Mouse (Mus musculus) kidney, postnatal 4 days (tissue): ENCODE results near the gene Bloc1s1.

Experiments used
- DNase-seq, 2 experiments: peaks; one replicate each; pipeline ENCODE4 v3.0.0; 2021; ENCODE audit warnings: mixed read lengths in 2 of 2

Bloc1s1 gene

DNA sequence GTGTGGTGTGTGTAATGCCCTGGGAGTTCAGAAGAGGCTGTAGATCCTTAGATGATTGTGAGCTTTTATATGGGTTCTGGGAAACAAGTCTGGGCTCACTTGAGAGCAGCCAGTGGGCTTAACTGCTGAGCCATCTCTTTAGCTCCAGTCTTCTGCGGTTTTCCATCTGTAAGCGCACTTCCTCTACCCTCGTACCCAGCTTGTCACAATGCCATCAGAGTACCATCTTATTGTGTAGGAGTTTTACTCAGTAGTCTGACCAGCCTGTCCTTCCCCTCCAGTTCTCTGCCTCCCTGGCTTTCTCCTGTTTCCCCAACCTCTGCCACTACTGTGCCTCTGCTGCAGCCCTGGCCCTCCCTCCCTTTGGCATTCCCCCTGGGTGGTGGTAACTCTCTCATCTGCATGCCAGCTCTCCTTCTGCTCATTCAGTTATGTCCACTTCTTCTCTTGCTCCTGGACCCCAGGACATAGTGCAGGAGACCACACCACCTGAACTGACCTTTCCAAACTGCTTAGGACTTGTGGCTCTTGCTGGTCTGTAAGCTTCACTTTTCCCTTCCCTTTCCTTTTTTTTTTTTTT, 21.3 kb downstream of the Bloc1s1 start:
- DNase-seq: peak in 1 of 2 experiments; percentile 56

DNA sequence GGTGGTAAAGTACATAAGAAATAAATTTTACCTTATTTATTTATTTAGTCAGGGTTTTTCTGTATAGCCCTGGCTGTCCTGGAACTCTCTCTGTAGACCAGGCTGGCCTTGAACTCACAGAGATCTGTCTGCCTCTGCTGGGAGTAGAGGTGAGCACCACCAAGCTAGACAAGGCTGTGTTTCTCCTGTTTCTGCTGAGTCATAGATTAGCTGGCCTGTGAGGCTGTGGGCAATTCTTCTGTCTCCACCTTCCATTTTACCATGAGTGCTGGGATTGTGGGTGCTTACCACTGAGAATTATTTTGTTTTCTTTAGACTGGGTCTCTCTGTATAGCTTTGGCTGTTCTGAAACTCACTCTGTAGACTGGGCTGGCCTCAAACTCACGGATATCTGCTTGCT, 22.4 kb downstream of the Bloc1s1 start:
- no peak for DNase-seq

DNA sequence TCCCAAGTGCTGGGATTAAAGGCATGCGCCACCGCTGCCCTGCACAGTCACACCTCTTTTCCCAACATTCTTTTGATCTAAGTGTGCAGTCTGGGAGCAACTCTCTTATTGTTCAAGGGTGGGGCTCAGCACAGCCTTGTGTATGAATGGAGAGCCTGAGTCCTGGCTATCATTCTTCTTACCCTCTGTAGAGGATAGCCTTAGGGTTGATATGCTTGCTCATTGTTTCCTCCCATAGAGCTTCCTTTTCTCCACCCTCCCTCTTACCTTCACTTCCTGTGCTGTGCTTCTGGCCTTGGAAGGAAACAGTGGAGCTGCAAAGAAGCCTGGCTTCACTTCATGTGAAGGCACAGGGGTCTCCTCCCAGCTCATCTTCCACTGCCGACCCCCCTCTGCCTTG, 23.1 kb downstream of the Bloc1s1 start, which contains the start of gene Cd63:
Gene Cd63 (plus strand): TSS at position 292 of the 400 bp plus-strand sequence.
- no peak for DNase-seq

DNA sequence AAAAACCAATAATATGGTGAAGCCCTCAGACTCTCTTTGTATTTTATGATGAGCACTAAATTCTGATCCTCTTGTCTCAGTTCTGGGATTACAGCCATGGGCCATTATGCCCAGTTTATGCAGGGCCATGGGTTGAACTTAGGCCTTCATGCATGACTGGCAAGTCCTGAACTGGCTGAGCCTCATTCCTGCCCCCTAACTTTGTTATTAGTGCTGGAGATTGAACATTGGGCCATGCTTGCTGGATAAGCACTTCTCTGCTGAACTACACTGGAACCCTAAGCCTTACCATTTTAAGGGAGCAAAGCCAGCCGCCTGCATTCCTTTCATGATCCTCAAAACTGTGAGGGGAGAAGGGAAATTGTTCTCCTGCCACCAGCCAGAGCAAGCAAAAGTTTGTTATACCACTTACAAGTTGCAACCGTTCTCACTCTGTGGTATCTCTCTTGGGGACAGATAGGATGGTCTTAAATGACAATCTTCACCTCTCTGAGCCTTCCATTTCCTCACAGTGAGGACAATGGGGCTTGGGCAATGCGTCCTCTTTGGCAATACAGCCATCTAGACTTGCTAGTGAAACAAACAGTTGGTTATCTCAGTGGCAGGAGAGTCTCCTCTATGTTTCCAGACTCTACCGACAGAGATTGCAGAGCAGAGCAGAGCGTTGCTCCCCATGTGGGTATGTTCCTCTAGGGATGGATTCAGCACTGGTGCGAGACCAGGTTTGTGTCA, 23.9 kb downstream of the Bloc1s1 start:
- DNase-seq: peak in 1 of 2 experiments; percentile 49

DNA sequence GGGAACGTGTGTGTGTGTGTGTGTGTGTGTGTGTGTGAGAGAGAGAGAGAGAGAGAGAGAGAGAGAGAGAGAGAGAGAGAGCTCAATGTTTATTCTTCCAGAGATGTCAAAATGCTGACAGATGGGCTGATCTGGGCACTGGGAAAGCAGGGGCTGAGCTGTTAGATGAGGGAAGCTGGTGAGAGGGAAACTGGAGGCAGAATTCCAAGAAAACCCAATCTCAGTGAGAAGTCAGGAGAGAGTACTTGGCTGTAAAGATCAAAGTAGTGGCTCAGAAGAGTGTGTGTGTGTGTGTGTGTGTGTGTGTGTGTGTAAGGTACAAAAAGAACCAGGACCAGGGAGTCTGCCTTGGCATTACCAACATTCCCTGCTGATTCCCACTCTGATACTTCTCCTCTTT, 26.3 kb downstream of the Bloc1s1 start:
- no peak for DNase-seq

DNA sequence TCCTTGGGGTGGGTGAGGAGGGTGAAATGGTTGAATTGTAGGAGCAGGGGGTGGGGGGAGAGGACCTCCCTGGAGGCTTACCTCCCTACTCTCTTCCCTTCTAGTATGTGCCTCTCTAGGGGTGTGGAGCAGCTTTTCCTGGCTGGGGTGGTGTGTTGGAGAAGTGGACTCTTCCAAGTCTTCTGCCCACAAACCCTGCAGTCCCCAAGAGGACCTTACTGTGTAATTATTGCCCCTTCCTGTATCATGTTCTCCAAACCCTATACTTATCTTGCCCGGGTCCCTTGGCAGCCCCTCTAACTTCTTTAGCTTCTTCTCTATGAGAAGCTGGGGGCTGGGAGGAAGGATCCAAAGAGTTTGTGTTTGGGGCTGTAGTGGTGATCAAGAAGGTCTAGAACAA, 27.0 kb downstream of the Bloc1s1 start:
- no peak for DNase-seq

DNA sequence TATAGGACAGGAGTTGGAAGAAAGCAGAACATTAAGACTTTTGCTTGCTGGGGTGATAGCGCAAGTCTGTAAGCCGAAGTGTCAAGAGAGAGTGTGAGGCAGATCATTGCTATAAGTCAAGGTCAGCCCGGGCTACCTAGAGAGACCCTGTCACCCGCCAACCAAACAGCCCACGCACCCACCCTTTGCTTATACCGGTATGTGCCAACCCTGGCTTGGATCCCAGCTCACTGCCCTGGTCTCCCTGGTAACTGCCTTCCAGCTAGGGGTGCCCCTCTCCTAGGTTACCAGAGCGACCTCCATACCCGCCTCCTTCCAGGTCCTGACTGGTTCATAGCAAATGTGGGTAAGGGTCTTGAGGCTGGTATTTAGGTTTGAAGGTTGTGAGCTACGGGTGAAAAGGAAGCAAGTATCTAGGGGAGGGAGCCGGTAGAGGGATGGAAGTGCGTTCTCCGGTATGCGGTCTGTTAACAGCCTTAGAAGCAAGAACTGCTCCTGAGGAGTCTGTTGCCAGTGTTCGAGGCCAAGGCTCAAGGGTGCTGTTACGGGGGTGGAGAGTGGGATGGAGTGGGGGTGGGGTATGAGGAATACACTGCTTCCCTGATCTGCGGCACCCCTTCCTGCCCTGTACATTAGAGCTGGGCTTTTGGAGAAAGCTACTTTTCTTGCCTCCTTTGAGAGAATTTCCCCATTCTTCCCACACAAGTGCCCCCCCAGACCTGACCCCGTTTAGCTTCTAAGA, 27.7 kb downstream of the Bloc1s1 start:
- DNase-seq: peak; percentile 49 to 69

DNA sequence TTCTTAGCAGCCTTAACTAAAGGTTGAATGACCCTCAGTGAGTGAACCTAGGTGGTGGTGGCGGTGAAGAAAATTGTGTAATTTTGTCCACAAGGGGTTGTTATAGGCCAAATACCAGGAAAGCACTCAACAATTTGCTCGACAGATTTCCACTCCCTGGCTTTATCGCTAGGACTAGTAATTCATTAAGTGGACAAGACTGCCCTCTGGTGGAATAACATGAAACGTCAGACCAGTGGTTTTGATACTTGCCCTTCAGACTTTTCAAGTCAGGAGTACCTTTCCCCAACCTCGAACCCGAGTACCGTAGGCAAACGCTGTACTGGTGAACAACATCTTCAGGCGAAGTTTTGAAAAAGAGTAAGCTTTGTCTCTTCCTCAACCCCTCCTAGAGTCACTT, 28.4 kb downstream of the Bloc1s1 start:
- DNase-seq: peak; percentile 66 to 80

DNA sequence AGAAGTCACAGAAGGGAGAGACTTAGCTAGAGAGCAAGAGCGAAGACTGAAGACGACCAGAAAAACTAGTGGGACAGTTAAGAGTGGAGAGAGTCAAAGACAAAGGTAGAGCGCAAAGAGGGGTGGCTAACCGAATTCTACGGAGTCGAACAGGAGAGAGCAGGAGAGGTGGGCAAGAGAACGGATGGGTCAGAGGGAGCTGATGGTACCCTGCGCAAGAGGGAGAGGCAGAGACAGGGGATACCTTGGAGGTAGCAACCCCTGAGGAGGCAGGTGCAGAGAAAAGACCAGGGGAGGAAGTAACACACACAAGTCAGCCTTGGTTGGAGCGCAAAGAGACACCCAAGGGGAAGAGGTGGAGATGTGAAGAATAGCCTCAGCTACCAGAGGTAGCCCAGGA, 31.6 kb downstream of the Bloc1s1 start:
- DNase-seq: no peak

DNA sequence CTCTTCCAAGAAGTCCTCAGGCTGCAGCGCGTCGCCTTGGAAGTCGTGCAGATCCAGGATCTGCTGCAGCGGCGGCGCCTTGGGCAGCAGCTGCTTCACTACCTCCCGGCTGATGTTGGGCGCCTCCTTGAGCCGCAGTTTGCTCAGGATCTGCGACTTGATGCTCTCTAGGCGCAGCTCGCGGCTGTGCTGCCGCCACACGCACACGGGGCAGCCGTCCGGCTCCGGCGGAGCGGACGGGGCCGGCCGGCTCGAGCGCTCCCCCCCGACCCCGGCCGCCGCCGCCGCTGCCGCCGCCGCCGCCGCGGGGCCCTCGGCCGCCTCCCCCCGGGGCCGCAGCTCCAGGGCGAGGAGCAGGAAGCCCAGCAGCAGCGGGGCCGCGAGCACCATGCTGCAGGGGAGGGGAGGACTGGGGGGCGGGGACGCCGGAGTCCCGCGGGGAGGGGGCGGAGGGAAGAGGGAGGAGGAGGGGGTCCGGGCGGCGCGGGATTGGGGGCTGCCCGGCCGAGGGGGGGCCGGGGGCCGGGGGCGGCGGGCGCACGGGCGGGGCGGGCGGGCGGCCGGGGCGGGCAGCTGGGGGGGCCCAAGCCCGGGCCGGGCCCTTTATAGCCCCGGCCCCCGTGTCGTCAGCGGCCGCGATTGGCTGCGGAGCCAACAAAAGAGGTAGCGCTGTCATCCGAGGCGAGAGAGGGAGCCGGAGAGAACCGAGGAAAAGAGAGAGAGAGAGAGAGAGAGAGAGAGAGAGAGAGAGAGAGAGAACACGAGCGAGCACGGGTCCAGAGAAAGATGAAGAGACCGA, 32.3 kb downstream of the Bloc1s1 start, which contains the start of gene Gdf11:
Gene Gdf11 (minus strand): TSS at position 423 of the 799 bp plus-strand sequence.
- DNase-seq: peak; percentile 78 to 84

DNA sequence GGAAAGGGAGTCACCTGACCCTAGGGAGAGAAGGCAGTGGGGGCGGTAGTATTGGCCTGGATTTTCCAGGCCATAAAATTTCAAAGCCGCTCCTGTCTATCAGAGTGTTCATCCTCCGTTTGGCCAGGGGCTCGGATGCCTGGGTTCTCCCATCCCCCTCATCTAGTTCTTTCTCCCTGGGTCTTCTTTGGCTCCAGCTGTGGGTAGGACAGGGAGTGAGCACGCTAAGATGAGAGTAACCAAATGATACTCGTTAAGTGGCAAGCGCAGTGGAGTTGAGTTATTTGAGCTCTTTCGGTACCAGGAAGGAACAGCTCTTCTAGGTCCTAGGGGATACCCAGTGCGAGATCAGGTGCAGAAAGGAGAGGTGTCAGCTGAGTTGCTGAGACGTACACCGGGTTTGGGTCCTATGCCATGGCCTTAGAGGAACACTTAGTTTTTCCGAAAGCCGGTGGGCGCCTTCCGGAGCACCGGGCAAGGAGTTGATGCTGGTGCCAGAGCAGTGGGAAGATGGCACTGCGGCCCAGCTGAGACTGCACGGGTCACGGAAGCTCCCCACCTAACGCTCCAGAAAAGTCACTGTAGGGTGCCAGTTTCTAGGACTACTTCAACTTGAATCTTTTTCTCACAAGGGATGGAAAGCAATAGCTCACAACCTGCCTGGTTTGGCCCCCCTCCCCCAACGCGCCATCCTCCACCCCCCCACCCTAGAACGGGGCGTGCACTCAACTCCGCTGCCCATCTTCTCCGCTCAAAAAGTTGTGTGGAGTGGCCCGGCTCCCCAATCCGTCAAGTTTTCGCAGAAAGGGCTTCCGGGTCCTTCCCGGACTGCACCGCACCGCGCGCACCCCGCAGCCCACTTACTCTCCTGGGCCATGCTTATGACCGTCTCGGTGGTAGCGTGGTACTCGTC, 33.2 kb downstream of the Bloc1s1 start:
- DNase-seq: peak in 1 of 2 experiments; percentile 31

DNA sequence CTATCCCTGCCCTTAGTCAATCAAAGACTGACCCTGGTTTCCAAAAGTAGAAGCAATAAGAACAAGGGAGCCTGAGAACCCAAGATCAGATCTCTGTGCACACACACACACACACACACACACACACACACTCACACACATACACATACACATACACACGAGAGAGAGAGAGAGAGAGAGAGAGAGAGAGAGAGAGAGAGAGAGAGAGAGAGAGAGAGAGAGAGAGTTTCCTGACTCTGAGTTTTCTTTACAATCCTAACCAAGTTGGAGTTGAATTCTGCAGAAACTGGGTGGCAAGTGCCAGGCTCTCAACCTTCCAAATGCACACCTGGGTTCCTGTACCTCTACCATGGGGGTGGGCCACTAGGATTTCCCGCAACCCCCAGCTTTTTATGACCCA, 34.0 kb downstream of the Bloc1s1 start:
- DNase-seq: no peak

DNA sequence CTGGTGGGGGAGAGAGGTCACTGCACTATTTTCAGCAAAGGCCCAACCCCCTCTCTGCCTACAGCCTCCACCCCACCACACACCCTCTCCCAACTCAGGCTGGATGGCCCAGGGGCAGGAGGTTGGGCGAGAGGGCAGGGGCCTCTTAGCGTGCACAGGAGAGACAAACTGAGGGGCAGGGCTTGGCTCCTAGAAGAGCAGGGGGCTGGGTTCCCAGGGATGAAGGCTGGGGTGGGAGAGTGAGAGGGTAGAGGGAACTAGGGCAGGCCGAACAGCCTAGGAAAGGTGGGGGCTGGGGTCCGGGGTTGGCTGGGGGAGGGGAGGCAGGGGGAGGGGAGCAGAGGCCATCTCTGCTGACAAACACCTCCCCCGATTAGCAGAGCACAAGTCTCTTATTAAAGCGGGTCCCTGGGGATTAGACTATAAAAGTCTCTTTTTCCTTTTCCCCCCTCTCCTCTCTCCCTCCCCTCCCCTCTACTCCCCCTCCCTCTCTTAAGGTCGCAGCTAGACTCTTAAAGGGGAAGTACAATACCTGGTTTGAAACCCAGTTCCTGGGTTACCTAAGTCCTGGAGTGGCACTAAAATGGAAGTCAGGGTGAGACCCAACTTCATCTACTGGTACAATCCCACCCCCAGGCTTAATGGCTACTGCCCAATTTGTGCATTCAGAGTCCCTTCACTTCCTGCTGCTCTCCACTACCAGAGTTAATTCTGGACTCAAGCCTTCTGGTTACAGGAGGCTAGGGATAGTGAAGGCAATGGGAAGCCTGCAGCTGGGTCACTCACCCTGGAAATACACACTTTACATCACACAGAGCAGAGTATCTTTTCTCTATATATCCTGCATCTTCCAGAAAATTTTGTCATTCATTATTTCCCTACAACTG, 34.7 kb downstream of the Bloc1s1 start:
- DNase-seq: peak; percentile 44 to 60

DNA sequence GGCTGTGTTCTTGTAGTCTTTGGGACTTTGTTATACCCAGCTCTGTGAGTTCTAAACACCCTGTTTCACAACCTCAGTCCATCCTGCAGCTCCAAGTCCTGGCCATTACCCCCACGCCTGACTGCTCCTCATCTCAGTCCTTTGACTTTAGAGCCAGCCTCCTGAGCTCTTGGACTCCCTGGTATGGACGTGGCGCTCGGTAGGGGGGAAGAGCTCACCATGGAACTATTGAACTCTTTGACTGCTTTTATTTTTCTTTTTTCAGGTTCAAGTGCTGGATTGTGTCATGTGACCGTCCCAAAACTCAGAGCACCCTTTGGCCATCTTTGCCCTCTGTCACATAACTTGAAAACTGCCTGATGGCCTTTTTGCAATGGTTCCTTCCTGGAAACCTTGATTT, 41.8 kb downstream of the Bloc1s1 start:
- no peak for DNase-seq

DNA sequence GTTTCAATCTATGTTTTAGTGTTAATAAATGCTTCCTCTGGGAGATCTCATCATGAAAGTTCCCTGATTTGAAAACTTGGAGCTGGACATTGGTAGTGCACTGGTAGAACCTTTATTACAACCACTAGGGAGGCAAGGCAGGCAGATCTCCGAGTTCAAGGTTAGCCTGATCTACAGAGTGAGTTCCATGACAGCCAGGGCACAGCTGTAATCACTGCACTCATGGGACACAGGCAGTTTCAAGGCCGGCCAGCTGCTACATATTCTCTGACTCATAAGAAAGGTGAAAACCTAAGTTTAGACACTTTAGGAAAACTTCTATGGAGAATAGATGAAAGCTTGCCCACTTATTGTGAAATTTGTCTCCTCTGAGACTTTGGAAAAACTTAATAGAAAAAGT, 45.0 kb downstream of the Bloc1s1 start:
- DNase-seq: no peak

DNA sequence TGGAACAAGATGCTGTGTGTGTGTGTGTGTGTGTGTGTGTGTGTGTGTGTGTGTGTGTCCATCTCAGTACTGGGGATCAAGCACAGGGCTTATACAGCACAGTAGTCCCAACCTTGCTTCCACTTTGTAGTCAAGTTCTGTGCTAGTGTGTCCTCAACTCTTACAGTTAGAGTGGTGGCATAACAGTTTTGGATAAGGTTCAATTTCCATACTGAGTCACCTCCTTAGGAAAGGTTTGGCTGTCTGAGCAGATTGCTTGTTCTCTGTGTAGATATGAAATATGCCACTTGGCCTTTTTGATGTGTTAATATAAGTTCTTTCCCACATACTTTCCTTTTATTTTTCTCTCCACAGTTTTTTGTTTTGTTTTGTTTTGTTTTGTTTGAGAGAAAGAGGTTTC, 45.5 kb downstream of the Bloc1s1 start:
- no peak for DNase-seq

DNA sequence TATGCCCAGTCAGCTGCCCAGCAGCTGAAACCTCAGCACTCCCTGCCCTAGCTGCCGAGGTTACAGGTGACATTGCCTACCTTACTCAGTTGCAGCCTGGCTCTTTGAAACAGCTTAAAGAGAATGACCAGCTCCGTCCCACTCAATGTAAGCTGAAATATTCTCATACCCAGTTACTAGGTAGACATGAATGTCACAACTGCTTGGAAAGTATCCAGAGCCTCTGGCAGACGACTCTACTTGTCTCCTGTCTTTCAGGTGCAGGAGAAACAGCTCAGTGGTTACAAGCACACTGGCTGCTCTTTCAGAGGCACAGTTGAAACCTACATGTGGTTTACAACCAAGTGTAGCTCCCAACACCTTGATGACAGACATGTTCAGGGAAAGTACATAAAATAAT, 53.5 kb downstream of the Bloc1s1 start:
- DNase-seq: no peak
